Mouse (Mus musculus): ENCODE measurements around the gene Inhbe.

GRCm38 (mm10) chr10:127310523-127311475 lies 43.4 kb downstream of the Inhbe start:
- TF ChIP-seq GATA1 (IDR thresholded peaks at IDR 0.05; ENCODE audit: borderline replicate concordance, low read length) = no peak
- no peak for TF ChIP-seq CTCF (IDR thresholded peaks at IDR 0.05; ENCODE audit: low read depth, low read length)
